Mouse (Mus musculus) macrophage (primary cell): Measurements from ENCODE around the gene Fn1. TPM values are rescaled to one million over a fixed set of nuclear protein-coding genes. Genes with fewer than 3 reads are reported as not detected.

Experiments used
- H3K27ac ChIP-seq: fragments of 350-480 bp; formaldehyde crosslinking; 2 replicates; pipeline ENCODE4 v1.9.0; 2021
- H3K36me3 ChIP-seq: fragments of 350-480 bp; formaldehyde crosslinking; 2 replicates; pipeline ENCODE4 v1.9.0; 2021; ENCODE audit errors: inconsistent target
- H3K4me3 ChIP-seq: fragments of 350-480 bp; formaldehyde crosslinking; 2 replicates; pipeline ENCODE4 v1.9.0; 2021; ENCODE audit errors: inconsistent target
- H3K79me2 ChIP-seq: fragments of 350-480 bp; formaldehyde crosslinking; 2 replicates; pipeline ENCODE4 v1.9.0; 2021; ENCODE audit errors: inconsistent target
- WGBS: methylation state at CpG from one replicate; pipeline ENCODE4 v1.1.7; 2026; ENCODE audit warnings: inconsistent platforms; ENCODE audit not compliant: missing documents; 5-methylcytosine and 5-hydroxymethylcytosine counted together
- polyA plus RNA-seq: library from polyadenylated mRNA; stranded (reverse); fragments of 250-400 nt; gene quantifications from 3 replicates; pipeline ENCODE4 v1.2.4, GENCODE M21; 2018; ENCODE audit warnings: inconsistent platforms

Gene Fn1
- polyA plus RNA-seq, 1 experiment from 2014 or later, result 1.6 TPM

GRCm38 (mm10) chr1:71556688-71557612, 96.0 kb downstream of the Fn1 start, which contains the start of gene Atic:
Gene Atic, plus strand, starts transcription at chr1:71557150.
- H3K27ac ChIP-seq, result no peak within 1 kb of the TSS
- WGBS, result 1% methylated on average over 54 of the region's 55 CpGs
- H3K4me3 ChIP-seq, result peak within 1 kb of the TSS; percentile 61
- H3K36me3 ChIP-seq, result peaks cover 15% of the 10 kb centered on the region; the same call in 1 of the 2 replicates
- peaks cover 24% of the 10 kb centered on the region for H3K79me2 ChIP-seq

GRCm38 (mm10) chr1:71550626-71551195, 102.3 kb downstream of the Fn1 start:
- Histone ChIP-seq H3K79me2 (no peaks in the 10 kb centered on the region), H3K36me3 (no peaks in the 10 kb centered on the region), H3K27ac (no peak overlapping the region), H3K4me3 (no peak overlapping the region)
- WGBS, result 92% methylated on average over 8 of the region's 10 CpGs

- Histone ChIP-seq H3K4me3 (no peak overlapping the region), H3K27ac (no peak overlapping the region), H3K36me3 (no peaks in the 10 kb centered on the region), H3K79me2 (no peaks in the 10 kb centered on the region)
- WGBS, result 92% methylated on average over 3 of the region's 3 CpGs
Observed at GRCm38 (mm10) chr1:71540437-71540836, 112.6 kb downstream of the Fn1 start.

- Histone ChIP-seq H3K36me3 (no peaks in the 10 kb centered on the region), H3K27ac (no peak overlapping the region), H3K79me2 (no peaks in the 10 kb centered on the region), H3K4me3 (no peak overlapping the region)
- 93% methylated on average over 4 of the region's 4 CpGs for WGBS
Observed at GRCm38 (mm10) chr1:71539641-71540040, 113.4 kb downstream of the Fn1 start.

Other genes starting within 250 kb of the Fn1 start
- gene Abca12, start 238.3 kb downstream of the Fn1 start, polyA plus RNA-seq, result not detected in 3 replicates
- gene Atic, start 96.0 kb downstream of the Fn1 start, polyA plus RNA-seq, result 20.0 to 77.3 TPM (median 24.8 TPM) in 3 replicates